Mouse (Mus musculus) liver, adult 2 months (tissue): ENCODE results near the gene Egfr. TPM values are rescaled to one million over a fixed set of nuclear protein-coding genes. Genes with fewer than 3 reads are reported as not detected.
A peak's percentile ranks its signal among the peaks of the same experiment; 100 is the strongest.

Experiments used
- DNase-seq: peaks from one replicate; pipeline ENCODE4 v3.0.0-alpha.2; 2011; ENCODE audit warnings: low read depth, low spot score; ENCODE audit errors: extremely low read depth
- H3K27ac ChIP-seq: fragments of 200-500 bp; replicated peaks from 2 replicates; pipeline ENCODE4 v1.5.1; 2012; ENCODE audit warnings: low read depth, mild to moderate bottlenecking, control low read depth, inconsistent platforms, low read length; ENCODE audit not compliant: insufficient read depth
- H3K27me3 ChIP-seq: fragments of 200-500 bp; 2 replicates; pipeline ENCODE4 v1.6.1; 2012; ENCODE audit warnings: mild to moderate bottlenecking, moderate library complexity, low read length, inconsistent platforms; ENCODE audit not compliant: control insufficient read depth, insufficient read depth
- H3K36me3 ChIP-seq: fragments of 200-500 bp; 2 replicates; pipeline ENCODE4 v1.6.1; 2012; ENCODE audit warnings: low read length, inconsistent platforms; ENCODE audit not compliant: control insufficient read depth, insufficient read depth
- H3K4me1 ChIP-seq: fragments of 200-500 bp; 2 replicates; pipeline ENCODE4 v1.6.1; 2011; ENCODE audit warnings: low read length; ENCODE audit not compliant: control insufficient read depth, insufficient read depth
- H3K4me3 ChIP-seq: fragments of 200-500 bp; 2 replicates; pipeline ENCODE4 v1.5.1; 2011; ENCODE audit warnings: low read depth, mild to moderate bottlenecking, control low read depth, low read length, moderate library complexity; ENCODE audit not compliant: insufficient read depth
- H3K79me2 ChIP-seq: fragments of 200-500 bp; 2 replicates; pipeline ENCODE4 v1.6.1; 2012; ENCODE audit warnings: inconsistent platforms, mild to moderate bottlenecking, low read length, moderate library complexity; ENCODE audit not compliant: control insufficient read depth, insufficient read depth
- H3K9ac ChIP-seq: fragments of 200-500 bp; 2 replicates; pipeline ENCODE4 v1.6.1; 2012; ENCODE audit warnings: low read depth, mild to moderate bottlenecking, control low read depth, inconsistent platforms, low read length
- CTCF ChIP-seq: fragments of 200-500 bp; IDR thresholded peaks from 2 replicates; pipeline ENCODE4 v1.5.1; 2011; ENCODE audit warnings: low read depth, low read length, control low read depth
- POLR2A ChIP-seq: fragments of 200-500 bp; IDR thresholded peaks from 2 replicates; pipeline ENCODE4 v1.6.1; 2011; ENCODE audit warnings: low read length, control low read depth; ENCODE audit not compliant: insufficient read depth; ENCODE audit errors: extremely low read depth
- WGBS: fragments of 180-500 bp; shearing (Covaris S2); methylation state at CpG from one replicate; pipeline ENCODE4 v1.1.7; 2018; 5-methylcytosine and 5-hydroxymethylcytosine counted together
- polyA plus RNA-seq: library from polyadenylated mRNA; depleted of rRNA; stranded (reverse); fragments of >200 nt; gene quantifications from 2 replicates; pipeline ENCODE4 v1.2.3, GENCODE M21; 2012
- total RNA-seq: library from RNA; depleted of rRNA; stranded (reverse); fragments of >200 nt; gene quantifications from 2 replicates; pipeline ENCODE4 v1.2.3, GENCODE M21; 2014

The Egfr gene
- total and polyA plus RNA-seq, 2 experiments, result 198 to 215 TPM

DNA sequence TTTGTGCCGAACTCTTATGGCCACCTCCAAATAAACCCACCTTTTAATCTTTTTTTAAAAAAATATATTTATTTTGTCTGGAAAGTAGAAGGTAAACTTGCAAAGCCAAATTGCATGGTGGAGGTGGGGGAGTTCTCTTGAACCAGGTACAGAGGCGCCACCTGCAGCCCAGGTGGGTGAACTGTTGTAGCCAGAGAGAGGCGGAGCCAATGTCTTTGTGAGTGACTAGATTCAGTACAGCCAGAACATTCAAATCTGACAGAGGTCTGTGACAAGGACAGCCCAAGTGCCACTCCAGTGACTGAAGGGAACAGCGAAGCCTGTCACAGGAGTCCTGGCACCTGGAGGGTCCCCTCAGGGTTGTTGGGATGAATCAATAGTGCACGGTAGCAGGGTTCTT lies 119.1 kb downstream of the Egfr start:
- Histone ChIP-seq H3K27ac (no peak overlapping the region), H3K79me2 (no peaks in the 10 kb centered on the region), H3K4me1 (no peaks in the 10 kb centered on the region), H3K4me3 (no peak overlapping the region), H3K36me3 (peaks cover 90% of the 10 kb centered on the region), H3K27me3 (no peaks in the 10 kb centered on the region), H3K9ac (no peak overlapping the region)
- peak; percentile 68 for TF ChIP-seq CTCF
- no peak for TF ChIP-seq POLR2A
- 69% methylated on average over 5 of the region's 5 CpGs for WGBS
- peak; percentile 56 for DNase-seq

DNA sequence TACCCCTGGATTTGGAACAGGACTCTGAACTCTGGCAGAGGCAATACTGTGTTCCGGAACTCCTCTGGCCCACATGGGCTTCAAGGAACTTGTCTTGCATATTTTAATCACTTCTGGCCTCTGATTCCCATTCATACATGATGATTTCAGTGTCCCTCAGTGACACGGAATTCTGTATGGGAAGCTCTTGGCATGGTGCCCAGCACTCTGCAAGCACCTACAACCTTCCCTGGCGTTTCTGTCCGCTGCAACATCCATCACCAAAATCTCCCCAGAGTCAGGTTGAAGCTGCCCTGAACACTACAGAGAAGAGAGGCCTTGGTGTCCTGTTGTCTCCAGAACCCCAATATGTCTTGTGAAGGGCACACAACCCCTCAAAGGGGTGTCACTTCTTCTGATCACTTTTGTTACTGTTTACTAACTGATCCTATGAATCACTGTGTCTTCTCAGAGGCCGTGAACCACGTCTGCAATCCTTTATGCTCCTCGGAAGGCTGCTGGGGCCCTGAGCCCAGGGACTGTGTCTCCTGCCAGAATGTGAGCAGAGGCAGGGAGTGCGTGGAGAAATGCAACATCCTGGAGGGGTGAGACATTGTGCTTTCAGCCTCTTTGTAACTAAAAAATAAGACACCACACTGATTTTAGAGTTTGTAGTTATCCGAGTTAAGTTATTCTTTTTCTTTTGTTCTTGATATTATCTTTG lies 125.8 kb downstream of the Egfr start:
- Histone ChIP-seq H3K4me1 (peaks cover 2% of the 10 kb centered on the region; the same call in 1 of the 2 replicates), H3K9ac (no peak overlapping the region; the same call in 1 of the 2 replicates), H3K27me3 (no peaks in the 10 kb centered on the region), H3K36me3 (peaks cover 83% of the 10 kb centered on the region), H3K4me3 (no peak overlapping the region), H3K79me2 (no peaks in the 10 kb centered on the region), H3K27ac (no peak overlapping the region)
- WGBS, result 48% methylated on average over 9 of the region's 9 CpGs
- DNase-seq, result no peak
- TF ChIP-seq CTCF (no peak), POLR2A (no peak)

GRCm38 (mm10) chr11:16881932-16882331 lies 129.9 kb downstream of the Egfr start:
- no peak for DNase-seq
- 78% methylated on average over 4 of the region's 4 CpGs for WGBS
- no peak overlapping the region for H3K9ac ChIP-seq
- H3K27ac ChIP-seq, result no peak overlapping the region
- peaks cover 2% of the 10 kb centered on the region; the same call in 1 of the 2 replicates for H3K4me1 ChIP-seq
- H3K79me2 ChIP-seq, result no peaks in the 10 kb centered on the region
- H3K36me3 ChIP-seq, result peaks cover 77% of the 10 kb centered on the region
- H3K4me3 ChIP-seq, result no peak overlapping the region
- H3K27me3 ChIP-seq, result no peaks in the 10 kb centered on the region
- TF ChIP-seq POLR2A, result no peak
- no peak for TF ChIP-seq CTCF

DNA sequence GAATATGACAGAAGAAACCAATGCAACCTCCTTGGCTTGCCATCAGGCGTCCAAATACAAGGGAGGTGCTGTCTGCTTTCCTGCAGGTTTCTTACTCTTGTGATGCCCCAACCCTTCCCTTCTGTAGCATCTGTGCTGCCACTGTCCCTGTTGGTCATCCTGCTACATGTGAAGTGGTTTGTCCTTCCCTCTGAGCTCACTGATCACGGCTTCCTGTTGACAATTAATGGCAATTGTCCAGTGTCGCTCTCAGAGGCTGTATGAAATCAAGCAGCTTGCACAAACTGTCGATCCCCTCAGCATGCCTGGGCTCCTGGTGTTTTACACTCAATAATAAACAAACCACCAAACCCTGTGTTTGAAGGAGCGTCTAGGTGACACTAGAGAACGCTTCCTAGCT lies 134.1 kb downstream of the Egfr start:
- no peak overlapping the region for H3K4me3 ChIP-seq
- 56% methylated on average over 6 of the region's 6 CpGs for WGBS

GRCm38 (mm10) chr11:16888086-16888485 lies 136.1 kb downstream of the Egfr start:
- H3K9ac ChIP-seq, result no peak overlapping the region
- H3K4me3 ChIP-seq, result no peak overlapping the region
- no peak for DNase-seq
- TF ChIP-seq POLR2A (no peak), CTCF (no peak)
- H3K4me1 ChIP-seq, result peaks cover 2% of the 10 kb centered on the region; the same call in 1 of the 2 replicates
- peaks cover 2% of the 10 kb centered on the region; the same call in 1 of the 2 replicates for H3K79me2 ChIP-seq
- no peak overlapping the region for H3K27ac ChIP-seq
- H3K27me3 ChIP-seq, result no peaks in the 10 kb centered on the region
- peaks cover 85% of the 10 kb centered on the region for H3K36me3 ChIP-seq

More for the DNA sequence above, 134.1 kb downstream of the Egfr start:
- TF ChIP-seq CTCF, result no peak
- no peak for TF ChIP-seq POLR2A
- H3K27me3 ChIP-seq, result no peaks in the 10 kb centered on the region
- no peak for DNase-seq
- peaks cover 2% of the 10 kb centered on the region; the same call in 1 of the 2 replicates for H3K4me1 ChIP-seq
- peaks cover 2% of the 10 kb centered on the region; the same call in 1 of the 2 replicates for H3K79me2 ChIP-seq
- peaks cover 88% of the 10 kb centered on the region for H3K36me3 ChIP-seq
- no peak overlapping the region for H3K9ac ChIP-seq
- H3K27ac ChIP-seq, result no peak overlapping the region

DNA sequence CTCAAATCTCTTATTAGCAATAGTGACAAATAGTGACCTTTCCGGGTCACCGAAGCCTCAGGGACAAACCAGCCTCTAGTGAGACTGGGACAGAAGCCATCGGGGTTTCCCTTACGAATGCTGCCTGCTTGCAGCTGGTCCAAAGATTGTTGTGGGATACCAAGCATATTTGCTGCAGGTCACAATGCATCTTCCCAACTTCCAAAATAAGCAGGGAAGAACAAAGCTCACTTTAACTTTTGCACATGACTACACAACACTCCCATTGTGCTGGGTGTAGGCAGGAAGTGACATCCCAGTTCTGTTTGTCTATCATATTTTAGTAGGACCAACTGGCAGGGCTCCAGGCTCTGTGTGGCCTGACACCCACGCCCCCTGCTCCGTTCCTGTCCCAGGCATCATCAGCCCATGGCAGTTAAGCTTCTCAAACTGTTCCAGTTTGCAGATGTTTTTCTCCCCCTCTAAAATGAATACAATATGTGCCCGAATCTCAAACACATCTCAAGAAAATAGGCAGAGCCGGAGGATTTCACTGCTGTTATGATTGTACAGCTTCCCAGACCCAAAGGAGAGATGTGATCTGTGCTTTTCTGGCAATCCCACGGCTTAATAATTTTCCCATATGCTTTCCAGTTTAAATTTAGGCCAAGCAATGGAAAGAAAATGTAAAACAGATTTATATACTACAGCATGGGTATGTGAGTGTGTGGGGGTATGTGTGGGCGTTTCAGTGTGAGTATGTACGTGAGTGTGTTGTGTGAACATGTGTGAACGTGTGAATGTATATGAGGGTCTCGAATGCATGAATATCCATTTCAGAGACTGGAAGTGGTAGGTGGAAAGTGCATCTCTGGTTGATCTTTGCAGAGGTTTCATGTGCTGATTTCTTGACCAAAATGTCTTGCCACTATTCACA lies 143.7 kb downstream of the Egfr start:
- peaks cover 15% of the 10 kb centered on the region for H3K4me1 ChIP-seq
- no peak overlapping the region for H3K27ac ChIP-seq
- H3K36me3 ChIP-seq, result peaks cover 96% of the 10 kb centered on the region
- H3K27me3 ChIP-seq, result no peaks in the 10 kb centered on the region
- H3K79me2 ChIP-seq, result no peaks in the 10 kb centered on the region
- TF ChIP-seq POLR2A (no peak), CTCF (0 out of 2 replicates have a peak, but pooled peaks have one; percentile 1)
- H3K9ac ChIP-seq, result no peak overlapping the region
- H3K4me3 ChIP-seq, result no peak overlapping the region
- no peak for DNase-seq
- 69% methylated on average over 13 of the region's 13 CpGs for WGBS
